Mouse (Mus musculus) midbrain, embryonic 10.5 days (tissue): ENCODE data around the gene Hdac9. TPM values are rescaled to one million over a fixed set of nuclear protein-coding genes. Genes with fewer than 3 reads are reported as not detected.

Source experiments
- DNase-seq: peaks from one replicate; pipeline ENCODE4 v3.0.0-alpha.2; 2017; ENCODE audit warnings: low spot score
- H3K27ac ChIP-seq: fragments of 300-500 bp; sonication (generic); replicated peaks from 2 replicates; pipeline ENCODE4 v1.5.1; 2016; ENCODE audit warnings: mild to moderate bottlenecking
- H3K27me3 ChIP-seq: fragments of 300-500 bp; sonication (generic); 2 replicates; pipeline ENCODE4 v1.6.1; 2016; ENCODE audit warnings: low read depth, mild to moderate bottlenecking; ENCODE audit not compliant: poor library complexity, severe bottlenecking
- H3K36me3 ChIP-seq: fragments of 300-500 bp; sonication (generic); 2 replicates; pipeline ENCODE4 v1.6.1; 2016; ENCODE audit warnings: mild to moderate bottlenecking, moderate library complexity
- H3K4me1 ChIP-seq: fragments of 300-500 bp; sonication (generic); 2 replicates; pipeline ENCODE4 v1.6.1; 2016
- H3K4me3 ChIP-seq: fragments of 300-500 bp; sonication (generic); 2 replicates; pipeline ENCODE4 v1.5.1; 2016; ENCODE audit warnings: mild to moderate bottlenecking, moderate library complexity
- H3K9me3 ChIP-seq: fragments of 300-500 bp; sonication (generic); replicated peaks from 2 replicates; pipeline ENCODE4 v1.6.1; 2016; ENCODE audit warnings: mild to moderate bottlenecking
- WGBS: fragments of 180-500 bp; shearing (Covaris S2); methylation state at CpG from one replicate; pipeline ENCODE4 v1.1.7; 2016; 5-methylcytosine and 5-hydroxymethylcytosine counted together
- polyA plus RNA-seq: library from polyadenylated mRNA; unstranded; fragments of >200 nt; fragmentation: Nextera tagmentation; extraction: Ambion mirVana; gene quantifications from 2 replicates; pipeline ENCODE4 v1.2.1, GENCODE M21; 2016

The Hdac9 gene
- polyA plus RNA-seq, 1 experiment from 2014 or later: 7.9 TPM

- H3K9me3 ChIP-seq: no peaks in the 10 kb centered on the region
- H3K36me3 ChIP-seq: no peaks in the 10 kb centered on the region
- no peak for DNase-seq
- no peaks in the 10 kb centered on the region for H3K4me1 ChIP-seq
- no peaks in the 10 kb centered on the region for H3K27me3 ChIP-seq
- H3K27ac ChIP-seq: no peak overlapping the region
- H3K4me3 ChIP-seq: no peak overlapping the region
These were observed 115.1 kb downstream of the Hdac9 start for GRCm38 (mm10) chr12:34801752-34802151.

DNA sequence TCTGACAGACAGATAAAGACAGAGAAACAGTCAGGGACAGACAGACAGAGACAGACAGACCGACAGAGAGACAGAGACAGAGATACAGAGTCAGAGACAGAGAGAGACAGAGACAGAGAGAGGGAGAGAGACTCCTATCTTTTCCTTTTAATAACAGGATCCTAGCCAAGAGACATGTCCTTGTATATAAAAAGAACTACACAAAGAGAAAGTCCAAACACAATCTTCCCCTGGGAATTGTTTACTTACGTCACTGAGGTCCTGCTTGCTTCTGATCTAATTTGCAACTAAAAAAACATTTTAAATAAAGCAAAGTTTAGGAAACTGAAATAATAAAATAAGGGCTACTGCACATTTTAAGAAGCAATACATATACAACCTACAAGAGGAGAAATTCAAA lies 119.5 kb downstream of the Hdac9 start:
- Histone ChIP-seq H3K27me3 (no peaks in the 10 kb centered on the region), H3K4me3 (no peak overlapping the region), H3K36me3 (no peaks in the 10 kb centered on the region), H3K27ac (no peak overlapping the region), H3K9me3 (no peaks in the 10 kb centered on the region), H3K4me1 (no peaks in the 10 kb centered on the region)
- no peak for DNase-seq
- WGBS: 77% methylated on average over 2 of the region's 2 CpGs

GRCm38 (mm10) chr12:34795487-34795886 lies 121.4 kb downstream of the Hdac9 start:
- no peak overlapping the region for H3K27ac ChIP-seq
- no peaks in the 10 kb centered on the region for H3K36me3 ChIP-seq
- no peak overlapping the region for H3K4me3 ChIP-seq
- H3K27me3 ChIP-seq: no peaks in the 10 kb centered on the region
- no peaks in the 10 kb centered on the region for H3K4me1 ChIP-seq
- H3K9me3 ChIP-seq: no peaks in the 10 kb centered on the region
- DNase-seq: no peak
- 73% methylated on average over 4 of the region's 4 CpGs for WGBS

- H3K27ac ChIP-seq: no peak overlapping the region
- no peak overlapping the region for H3K4me3 ChIP-seq
- H3K9me3 ChIP-seq: no peaks in the 10 kb centered on the region
- H3K4me1 ChIP-seq: no peaks in the 10 kb centered on the region
- H3K27me3 ChIP-seq: no peaks in the 10 kb centered on the region
- DNase-seq: no peak
- WGBS: 85% methylated on average over 3 of the region's 3 CpGs
- H3K36me3 ChIP-seq: no peaks in the 10 kb centered on the region
These were observed 124.8 kb downstream of the Hdac9 start for GRCm38 (mm10) chr12:34792113-34792452.

GRCm38 (mm10) chr12:34791213-34792112 lies 125.4 kb downstream of the Hdac9 start:
- H3K4me1 ChIP-seq: no peaks in the 10 kb centered on the region
- WGBS: 86% methylated on average over 10 of the region's 10 CpGs
- H3K36me3 ChIP-seq: no peaks in the 10 kb centered on the region
- H3K27ac ChIP-seq: no peak overlapping the region
- no peaks in the 10 kb centered on the region for H3K9me3 ChIP-seq
- H3K4me3 ChIP-seq: no peak overlapping the region
- H3K27me3 ChIP-seq: no peaks in the 10 kb centered on the region
- no peak for DNase-seq

DNA sequence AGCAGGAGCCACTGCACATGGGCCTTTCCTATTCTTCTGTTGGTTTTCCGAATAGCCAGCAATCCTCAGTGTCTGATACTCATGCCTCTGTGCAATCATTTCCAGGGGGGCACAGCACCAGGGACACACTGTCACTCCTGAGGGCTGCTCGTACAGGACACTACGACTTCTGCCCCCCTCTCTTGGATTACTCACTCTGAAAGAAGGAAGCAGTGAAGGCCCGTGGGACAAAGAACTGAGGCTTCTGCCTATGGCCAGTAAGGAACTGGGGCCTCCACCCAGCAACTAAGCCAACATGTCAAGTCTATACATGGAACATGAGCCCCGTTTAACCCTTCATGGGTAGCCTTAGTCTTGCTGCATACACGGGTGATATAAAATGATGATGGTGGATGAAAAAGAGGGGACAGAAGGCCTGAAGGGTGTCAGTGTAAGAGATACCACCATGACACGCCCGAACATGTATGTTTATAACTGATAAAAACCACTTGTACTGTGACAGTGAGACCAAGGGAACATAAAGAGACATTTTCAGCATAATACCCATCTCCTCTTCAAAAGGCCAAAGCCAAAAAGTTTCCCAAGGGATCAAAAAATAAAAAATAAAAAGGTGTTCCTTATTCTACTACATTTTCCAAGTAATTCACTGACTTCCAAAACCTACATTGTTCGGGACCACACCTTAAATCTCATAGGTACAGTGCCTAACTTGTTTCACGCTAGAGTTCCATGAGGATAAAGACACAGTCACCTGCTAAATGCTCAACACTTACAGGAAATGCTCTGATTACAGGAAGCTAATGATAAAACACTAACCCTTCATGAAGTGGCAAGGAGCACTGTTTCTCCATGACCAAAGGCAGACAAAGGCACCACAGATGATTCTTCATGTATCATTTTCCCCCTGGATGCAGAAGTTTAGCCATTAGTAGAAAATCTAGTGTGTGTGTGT lies 127.6 kb downstream of the Hdac9 start:
- Histone ChIP-seq H3K27ac (no peak overlapping the region), H3K9me3 (no peaks in the 10 kb centered on the region), H3K36me3 (no peaks in the 10 kb centered on the region), H3K4me3 (no peak overlapping the region), H3K27me3 (no peaks in the 10 kb centered on the region), H3K4me1 (no peaks in the 10 kb centered on the region)
- DNase-seq: no peak
- WGBS: 87% methylated on average over 10 of the region's 10 CpGs

GRCm38 (mm10) chr12:34787380-34787779 lies 129.5 kb downstream of the Hdac9 start:
- Histone ChIP-seq H3K27me3 (no peaks in the 10 kb centered on the region), H3K27ac (no peak overlapping the region), H3K4me3 (no peak overlapping the region), H3K9me3 (no peaks in the 10 kb centered on the region), H3K4me1 (no peaks in the 10 kb centered on the region), H3K36me3 (no peaks in the 10 kb centered on the region)
- no peak for DNase-seq

GRCm38 (mm10) chr12:34783574-34783973 lies 133.3 kb downstream of the Hdac9 start:
- Histone ChIP-seq H3K27me3 (peaks cover 10% of the 10 kb centered on the region), H3K9me3 (no peaks in the 10 kb centered on the region), H3K4me3 (no peak overlapping the region), H3K4me1 (no peaks in the 10 kb centered on the region), H3K27ac (no peak overlapping the region), H3K36me3 (no peaks in the 10 kb centered on the region)
- WGBS: 93% methylated on average over 6 of the region's 6 CpGs
- no peak for DNase-seq

- H3K4me1 ChIP-seq: peaks cover 13% of the 10 kb centered on the region
- 86% methylated on average over 6 of the region's 6 CpGs for WGBS
- H3K36me3 ChIP-seq: no peaks in the 10 kb centered on the region
- H3K9me3 ChIP-seq: no peaks in the 10 kb centered on the region
- no peak overlapping the region for H3K4me3 ChIP-seq
- peaks cover 18% of the 10 kb centered on the region for H3K27me3 ChIP-seq
- no peak for DNase-seq
- H3K27ac ChIP-seq: no peak overlapping the region
These were observed 137.4 kb downstream of the Hdac9 start for GRCm38 (mm10) chr12:34779368-34779957.

DNA sequence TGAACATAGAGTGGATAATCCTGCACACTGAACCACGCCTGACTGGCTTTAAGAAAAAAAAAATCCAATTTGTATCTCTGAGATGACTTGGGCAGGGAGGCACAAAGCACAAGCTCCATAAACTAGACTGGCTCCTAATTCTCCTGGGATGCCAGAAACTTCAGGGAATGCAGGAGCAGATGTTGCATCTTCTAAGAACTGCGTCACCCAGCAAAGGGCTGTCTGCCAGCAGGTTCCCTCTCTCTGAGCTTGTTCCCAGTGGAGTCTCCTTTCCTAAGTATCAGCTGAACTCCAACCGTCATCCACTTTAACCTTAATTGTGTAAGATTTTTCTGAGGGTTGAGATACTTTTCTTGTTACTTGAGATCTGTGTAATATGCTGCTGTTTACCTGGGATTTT lies 140.7 kb downstream of the Hdac9 start:
- DNase-seq: no peak
- 35% methylated on average over 3 of the region's 3 CpGs for WGBS

GRCm38 (mm10) chr12:34774071-34774470 lies 142.8 kb downstream of the Hdac9 start:
- 74% methylated on average over 5 of the region's 5 CpGs for WGBS
- Histone ChIP-seq H3K36me3 (no peaks in the 10 kb centered on the region), H3K27ac (no peak overlapping the region), H3K27me3 (peaks cover 12% of the 10 kb centered on the region), H3K4me1 (peaks cover 13% of the 10 kb centered on the region), H3K9me3 (no peaks in the 10 kb centered on the region), H3K4me3 (no peak overlapping the region)
- no peak for DNase-seq

More for the DNA sequence above, 140.7 kb downstream of the Hdac9 start:
- Histone ChIP-seq H3K27ac (no peak overlapping the region), H3K27me3 (peaks cover 18% of the 10 kb centered on the region), H3K36me3 (no peaks in the 10 kb centered on the region), H3K4me1 (peaks cover 13% of the 10 kb centered on the region), H3K9me3 (no peaks in the 10 kb centered on the region), H3K4me3 (no peak overlapping the region)

GRCm38 (mm10) chr12:34767226-34767775 lies 149.6 kb downstream of the Hdac9 start:
- WGBS: 73% methylated on average over 6 of the region's 6 CpGs
- Histone ChIP-seq H3K4me3 (no peak overlapping the region), H3K27me3 (no peaks in the 10 kb centered on the region), H3K4me1 (no peaks in the 10 kb centered on the region), H3K36me3 (no peaks in the 10 kb centered on the region), H3K27ac (no peak overlapping the region), H3K9me3 (no peaks in the 10 kb centered on the region)
- no peak for DNase-seq
